Mouse (Mus musculus): Measurements from ENCODE around the gene Snai1.

The Snai1 gene

GRCm38 (mm10) chr2:167537476-167538297, at the start of gene Snai1:
TSS of gene Snai1 (plus strand) at chr2:167538195.
- peak; percentile 91 for DNase-seq (ENCODE audit: low spot score)

GRCm38 (mm10) chr2:167490813-167491525, 47.0 kb upstream of the Snai1 start:
- no peak for DNase-seq (ENCODE audit: low spot score)

GRCm38 (mm10) chr2:167491757-167492708, 46.0 kb upstream of the Snai1 start, which contains the start of gene Rnf114:
TSS of gene Rnf114 (plus strand) at chr2:167492645.
- no peak for DNase-seq (ENCODE audit: low spot score)

DNA sequence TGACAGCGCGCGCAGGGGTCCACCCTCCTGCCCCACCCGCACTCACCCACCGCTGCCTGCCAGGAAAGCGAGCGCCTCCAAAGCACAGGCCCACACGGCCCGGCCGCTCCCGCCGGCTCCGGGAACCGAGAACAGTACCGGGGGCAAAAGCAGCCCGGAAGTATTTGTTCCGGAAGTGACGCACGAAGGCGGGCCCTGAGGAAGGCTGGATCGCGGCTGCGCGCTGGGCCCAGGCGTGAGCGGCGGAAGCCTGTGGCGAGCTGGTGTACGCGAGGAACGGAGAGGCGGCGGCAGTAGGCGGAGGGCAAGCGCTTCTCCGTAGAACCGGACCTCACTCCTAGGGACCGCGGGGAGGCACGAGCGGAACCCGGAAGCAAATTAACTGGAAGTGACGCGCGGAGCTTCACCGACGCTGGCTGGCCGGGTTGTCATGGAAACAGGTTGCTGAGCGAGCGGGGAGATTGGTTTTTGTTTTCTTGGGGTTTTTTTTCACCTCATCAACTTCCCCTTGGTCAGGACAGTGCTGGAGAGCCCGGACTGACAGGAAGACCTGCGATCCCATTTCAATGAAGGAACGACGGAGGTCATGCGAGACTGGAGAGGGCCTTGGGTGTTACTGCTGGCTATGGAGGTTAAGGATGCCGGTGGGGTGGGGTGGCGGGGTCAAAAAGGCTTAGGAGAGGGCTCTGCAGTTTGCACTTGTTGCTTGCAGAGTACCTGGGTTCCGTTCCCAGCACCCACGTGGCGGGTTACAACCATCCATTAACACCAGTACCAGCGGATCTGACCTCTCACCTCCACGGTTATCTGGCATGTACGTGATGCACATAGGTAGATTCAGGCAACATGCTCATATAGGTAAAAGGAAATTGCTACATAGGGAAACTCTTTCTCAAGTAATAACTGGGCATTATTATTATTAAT, 45.0 kb upstream of the Snai1 start, which contains the start of gene Spata2:
TSS of gene Spata2 (minus strand) at position 175 of the 924 bp plus-strand sequence.
- DNase-seq (ENCODE audit: low spot score), result peak; percentile 90

GRCm38 (mm10) chr2:167496437-167496836, 41.6 kb upstream of the Snai1 start:
- DNase-seq (ENCODE audit: low spot score), result no peak

- DNase-seq (ENCODE audit: low spot score), result no peak
These were observed 40.7 kb upstream of the Snai1 start for GRCm38 (mm10) chr2:167497272-167497671.

DNA sequence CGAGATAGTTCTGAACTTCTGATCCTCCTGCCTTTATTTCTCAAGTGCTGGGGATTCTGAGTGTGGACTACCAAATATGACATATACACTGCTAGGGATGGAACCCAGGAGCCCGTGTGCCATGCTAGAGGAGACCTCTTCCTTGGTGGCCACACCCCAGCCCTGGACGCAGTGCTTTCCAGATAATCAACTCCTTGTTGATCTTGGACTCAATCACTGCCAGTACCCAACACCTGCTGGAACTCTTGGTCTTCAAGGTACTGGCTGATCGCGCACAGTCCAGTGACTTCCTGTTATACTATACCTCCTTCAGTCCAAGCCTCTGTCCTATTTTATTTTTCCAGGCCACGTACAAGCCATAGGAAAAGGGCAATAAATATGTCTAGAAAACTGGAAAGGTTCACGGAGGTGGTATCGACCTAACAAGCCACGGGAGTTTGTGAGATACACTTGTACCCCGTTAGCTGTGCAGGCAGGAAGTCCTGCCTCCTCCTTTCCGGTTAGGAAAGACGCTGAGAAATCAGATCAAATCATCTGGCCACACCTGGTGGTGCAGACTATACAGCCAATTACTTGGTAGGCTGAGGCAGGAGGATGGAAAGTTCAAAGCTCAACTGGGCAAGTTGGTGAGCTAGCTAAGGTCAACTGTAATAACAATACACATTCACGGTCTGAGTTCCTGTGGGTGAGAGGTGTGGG, 35.3 kb upstream of the Snai1 start:
- peak; percentile 27 for DNase-seq (ENCODE audit: low spot score)

GRCm38 (mm10) chr2:167503253-167503895, 34.6 kb upstream of the Snai1 start:
- peak; percentile 84 for DNase-seq (ENCODE audit: low spot score)

DNA sequence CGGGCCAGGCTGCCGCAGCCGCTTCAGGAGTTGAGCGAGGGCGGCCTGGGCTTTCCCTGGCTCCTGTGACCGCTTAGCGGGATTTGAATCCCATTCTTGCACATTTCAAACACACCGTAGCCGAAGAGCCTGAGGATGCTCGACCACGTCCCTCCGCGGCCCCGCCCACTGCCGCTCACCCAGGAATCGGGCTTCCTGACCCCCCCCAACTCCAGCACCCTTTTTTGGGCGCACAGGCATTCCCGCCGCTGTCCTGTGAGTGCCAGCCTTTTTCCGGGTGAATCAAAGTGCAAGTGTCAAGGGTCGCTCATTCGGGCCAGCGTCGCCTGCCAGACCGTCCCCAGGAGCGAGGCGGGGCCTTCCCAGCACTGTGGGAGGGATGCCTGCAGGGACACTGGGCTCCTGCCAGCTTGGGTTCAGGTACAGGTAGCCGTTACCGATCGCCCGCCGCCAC, 34.1 kb upstream of the Snai1 start:
- no peak for DNase-seq (ENCODE audit: low spot score)

DNA sequence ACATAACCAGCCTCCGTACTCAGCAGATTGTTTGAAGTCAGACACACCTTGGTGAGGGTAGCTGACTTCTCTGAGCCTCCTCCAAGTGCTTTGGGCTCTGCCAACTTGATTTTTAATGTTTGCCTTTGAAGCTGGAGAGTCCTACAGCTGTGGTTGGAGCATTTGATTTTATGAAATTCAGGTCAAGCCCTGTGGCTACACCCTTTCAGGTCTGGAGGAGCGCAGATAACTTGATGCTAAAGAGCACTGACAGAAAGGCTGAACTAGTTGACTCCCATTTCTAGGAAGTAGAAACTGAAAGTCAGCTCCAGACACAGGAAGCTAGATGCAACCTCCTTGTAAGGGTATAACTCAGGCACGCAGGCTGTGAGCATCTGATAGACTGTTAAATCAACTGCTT, 32.9 kb upstream of the Snai1 start:
- no peak for DNase-seq (ENCODE audit: low spot score)

DNA sequence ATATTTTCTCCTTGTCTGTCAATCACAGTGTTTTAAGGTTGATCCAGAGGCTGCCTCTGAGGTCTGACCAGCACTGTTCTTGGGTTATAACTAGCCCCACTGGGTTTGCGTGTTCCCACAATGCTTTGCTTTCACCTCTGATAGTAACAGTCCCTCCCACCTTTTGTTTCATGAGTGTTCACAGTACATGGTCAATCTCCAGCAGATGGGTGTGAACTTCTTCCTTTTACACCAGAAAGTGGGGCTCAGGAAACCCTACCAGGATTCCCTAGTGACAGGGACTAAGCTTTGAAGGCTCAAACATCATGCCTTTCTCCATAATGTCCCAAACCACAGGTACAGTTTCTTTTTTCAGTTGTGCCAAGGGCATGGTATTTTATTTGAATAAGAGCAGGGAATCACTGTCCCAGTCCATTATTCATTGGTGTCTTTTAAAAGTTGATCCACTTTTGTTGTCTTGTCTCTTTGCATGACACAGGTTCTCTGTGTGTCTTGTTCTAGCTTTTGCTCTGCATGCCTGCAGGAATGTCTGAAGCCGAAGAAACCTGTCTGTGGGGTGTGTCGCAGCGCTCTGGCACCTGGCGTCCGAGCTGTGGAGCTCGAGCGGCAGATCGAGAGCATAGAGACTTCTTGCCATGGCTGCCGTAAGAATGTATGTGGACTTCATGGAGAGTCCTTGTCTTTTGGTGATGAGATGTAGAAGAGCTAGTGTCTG, 31.3 kb upstream of the Snai1 start:
- DNase-seq (ENCODE audit: low spot score), result no peak

GRCm38 (mm10) chr2:167507719-167508385, 30.1 kb upstream of the Snai1 start:
- no peak for DNase-seq (ENCODE audit: low spot score)

DNA sequence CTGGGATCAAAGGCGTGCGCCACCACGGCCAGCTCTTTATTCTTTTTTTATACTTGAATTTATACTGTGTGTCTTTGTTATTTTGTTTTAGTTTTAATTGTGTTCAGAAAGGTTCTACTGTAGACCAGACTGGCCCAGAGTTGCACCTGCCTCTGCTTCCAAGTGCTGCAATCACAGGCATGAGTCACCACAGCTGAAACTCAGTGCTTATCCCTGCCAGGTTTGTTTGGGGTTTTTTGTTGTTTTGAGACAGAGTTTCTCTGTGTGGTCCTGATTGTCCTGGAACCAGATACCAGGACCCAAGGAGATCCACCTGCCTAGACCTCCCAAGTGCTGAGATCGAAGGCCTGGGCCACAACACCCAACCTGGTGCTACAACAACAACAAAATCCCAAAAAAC, 29.4 kb upstream of the Snai1 start:
- DNase-seq (ENCODE audit: low spot score), result no peak

- DNase-seq (ENCODE audit: low spot score), result no peak
These were observed 27.5 kb upstream of the Snai1 start for GRCm38 (mm10) chr2:167510485-167510884.

- no peak for DNase-seq (ENCODE audit: low spot score)
These were observed 25.6 kb upstream of the Snai1 start for GRCm38 (mm10) chr2:167512365-167512764.

- no peak for DNase-seq (ENCODE audit: low spot score)
These were observed 25.0 kb upstream of the Snai1 start for GRCm38 (mm10) chr2:167512970-167513369.

GRCm38 (mm10) chr2:167514641-167515040, 23.4 kb upstream of the Snai1 start:
- DNase-seq (ENCODE audit: low spot score), result no peak

GRCm38 (mm10) chr2:167515688-167516087, 22.3 kb upstream of the Snai1 start:
- DNase-seq (ENCODE audit: low spot score), result no peak
